Comparison of ENCODE assay signal across 1 mouse cellular context in genomic region chr15:27659592-27660244, GRCm38 (mm10).
TF ChIP-seq lines count a peak whose summit lies in the region.

No protein-coding gene starts in this region.

TF ChIP-seq in CH12.LX, 34 proteins besides CTCF, POLR2A, EP300 and RAD21 (continued from another document):
- TF ChIP-seq KAT2A (IDR thresholded peaks at IDR 0.05; ENCODE audit: insufficient replicate concordance, low read length): no peak
- TF ChIP-seq CHD1 (IDR thresholded peaks at IDR 0.05; ENCODE audit: low read depth, low read length): no peak
